Mouse (Mus musculus) gastrocnemius, adult 18-20 months (tissue): ENCODE measurements around the gene Anks6. TPM values are rescaled to one million over a fixed set of nuclear protein-coding genes. Genes with fewer than 3 reads are reported as not detected.

ENCODE experiments used
- DNase-seq: peaks from one replicate; pipeline ENCODE4 v3.0.0; 2021; ENCODE audit warnings: low spot score
- total RNA-seq, 2 experiments: library from RNA; stranded (reverse); gene quantifications; 2 replicates each; pipeline ENCODE4 v1.2.3; 2021

Anks6 gene
- total RNA-seq, 2 experiments from 2014 or later, result 1.0 to 1.4 TPM

GRCm38 (mm10) chr4:46990281-46991015 is 66.8 kb downstream of the Anks6 start:
- DNase-seq, result no peak

- DNase-seq, result no peak
Measured at GRCm38 (mm10) chr4:46989842-46990241, 67.4 kb downstream of the Anks6 start.

GRCm38 (mm10) chr4:46988824-46989223 is 68.4 kb downstream of the Anks6 start:
- no peak for DNase-seq

- DNase-seq, result no peak
Measured at GRCm38 (mm10) chr4:46988257-46988656, 69.0 kb downstream of the Anks6 start.

GRCm38 (mm10) chr4:46987809-46988208 is 69.4 kb downstream of the Anks6 start:
- no peak for DNase-seq

GRCm38 (mm10) chr4:46986054-46986453 is 71.2 kb downstream of the Anks6 start:
- no peak for DNase-seq

- DNase-seq, result no peak
Measured at GRCm38 (mm10) chr4:46982912-46983311, 74.3 kb downstream of the Anks6 start.

- DNase-seq, result no peak
Measured at GRCm38 (mm10) chr4:46982094-46982493, 75.1 kb downstream of the Anks6 start.

GRCm38 (mm10) chr4:46978371-46978770 is 78.9 kb downstream of the Anks6 start:
- no peak for DNase-seq

GRCm38 (mm10) chr4:46977161-46977560 is 80.1 kb downstream of the Anks6 start:
- no peak for DNase-seq

GRCm38 (mm10) chr4:46976671-46977071 is 80.6 kb downstream of the Anks6 start:
- DNase-seq, result no peak

- no peak for DNase-seq
Measured at GRCm38 (mm10) chr4:46973322-46973721, 83.9 kb downstream of the Anks6 start.

- DNase-seq, result no peak
Measured at GRCm38 (mm10) chr4:46967981-46968380, 89.2 kb downstream of the Anks6 start.

GRCm38 (mm10) chr4:46966551-46966950 is 90.7 kb downstream of the Anks6 start:
- no peak for DNase-seq

Other genes with a start within 250 kb of the Anks6 start
- gene Gabbr2, start 65.6 kb downstream of the Anks6 start, total RNA-seq, result under 1 TPM in 1 of 2 experiments, not detected in 1; 0.05 TPM
- gene Galnt12, start 34.5 kb upstream of the Anks6 start, total RNA-seq, result not detected
- 10 to 100 TPM; 21.8 to 25.9 TPM for gene Col15a1, start 150.7 kb upstream of the Anks6 start, total RNA-seq